Mouse (Mus musculus) ovary, postnatal 10 days (tissue): ENCODE data around the gene Cfdp1.

Experiments used
- DNase-seq: peaks from one replicate; pipeline ENCODE4 v3.0.0; 2022; ENCODE audit warnings: low spot score

The Cfdp1 gene

DNA sequence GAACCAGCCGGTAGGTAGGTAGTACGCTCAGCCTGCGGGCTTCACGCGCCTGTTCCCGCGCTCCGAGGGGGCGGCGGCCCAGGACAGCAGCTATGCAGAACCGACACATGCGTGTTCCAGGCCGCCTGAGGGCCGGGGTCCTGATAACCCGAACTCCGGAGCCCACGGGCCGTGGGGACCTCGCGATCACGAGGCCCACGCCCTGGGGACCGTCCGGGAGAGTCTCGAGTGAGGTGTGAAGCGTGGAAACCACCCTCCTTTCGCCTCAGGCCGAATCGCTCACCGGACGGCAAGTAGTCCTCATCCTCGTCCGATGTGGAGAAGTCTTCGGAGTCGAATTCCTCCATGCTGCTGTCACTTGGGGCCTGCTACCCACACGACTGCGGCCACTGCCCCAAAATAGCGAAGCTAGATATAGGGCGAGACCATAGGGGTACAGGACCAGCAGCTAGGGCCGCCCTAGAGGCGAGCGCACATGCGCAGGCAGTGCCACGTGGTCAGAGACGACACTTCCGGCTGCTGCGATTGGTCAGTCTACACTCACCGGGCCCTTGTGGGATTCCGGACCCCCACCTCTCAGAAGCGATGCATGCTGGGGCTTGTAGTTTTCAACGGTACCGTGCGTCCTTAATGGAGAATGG is at the start of gene Cfdp1:
Gene Cfdp1, minus strand, starts transcription at position 431 of the 641 bp plus-strand sequence.
- peak; percentile 82 for DNase-seq

DNA sequence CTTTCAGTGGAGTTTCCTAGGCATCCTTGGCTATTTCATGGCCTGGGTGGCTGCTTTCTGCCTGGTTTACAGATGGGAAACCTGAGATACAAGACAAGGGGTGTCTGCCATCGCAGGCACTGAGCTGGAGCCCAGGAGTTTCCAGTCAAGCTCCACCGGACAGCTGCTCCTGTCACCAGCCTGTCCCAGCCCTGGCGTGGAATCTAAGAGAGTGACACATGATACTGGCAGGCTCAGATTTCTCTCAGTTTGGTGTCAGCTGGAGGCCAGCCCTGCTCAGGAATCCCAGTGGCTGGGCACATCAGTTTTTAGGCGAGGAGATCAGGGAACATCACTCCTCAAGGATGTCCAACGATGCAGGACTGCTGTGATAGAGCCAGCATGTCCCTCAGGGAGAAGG is 48.0 kb upstream of the Cfdp1 start:
- DNase-seq, result no peak

DNA sequence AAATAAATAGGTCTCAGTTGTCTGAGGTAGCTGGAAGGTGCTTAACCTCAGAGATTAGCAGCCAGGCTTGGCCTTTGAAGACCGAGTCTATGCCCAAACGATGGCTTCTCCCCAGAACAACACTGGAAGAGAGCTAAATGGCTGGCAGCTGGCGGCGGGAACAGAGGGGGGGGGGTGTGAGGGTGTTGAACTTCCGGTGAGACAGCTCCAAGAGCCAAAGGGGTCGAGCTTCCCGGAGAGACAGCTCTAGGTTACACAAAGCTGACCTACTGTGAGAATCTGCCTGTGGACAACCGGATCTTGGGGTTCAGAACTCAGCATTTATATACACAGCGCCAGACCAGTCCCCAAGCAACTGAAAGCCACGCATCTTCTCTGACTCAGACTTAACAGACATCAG is 44.5 kb upstream of the Cfdp1 start:
- DNase-seq, result no peak

DNA sequence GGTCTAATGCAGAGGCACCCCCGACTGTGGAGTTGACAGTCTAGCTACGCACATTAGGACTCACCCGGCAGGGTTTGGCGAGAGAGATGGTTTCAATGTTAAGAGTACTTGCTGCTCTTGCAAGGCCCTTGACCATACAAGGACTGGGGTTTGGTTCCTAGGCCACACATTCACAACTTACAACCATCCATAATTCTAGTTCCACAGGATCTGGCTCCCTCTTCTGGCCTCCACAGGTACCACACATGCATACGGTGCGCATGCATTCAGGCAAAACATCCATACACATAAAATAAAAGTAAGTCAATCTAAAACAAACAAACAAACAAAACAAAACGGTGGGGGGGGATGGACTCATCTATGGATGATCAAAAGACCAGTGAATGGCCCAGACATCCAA is 40.9 kb upstream of the Cfdp1 start:
- DNase-seq, result no peak

DNA sequence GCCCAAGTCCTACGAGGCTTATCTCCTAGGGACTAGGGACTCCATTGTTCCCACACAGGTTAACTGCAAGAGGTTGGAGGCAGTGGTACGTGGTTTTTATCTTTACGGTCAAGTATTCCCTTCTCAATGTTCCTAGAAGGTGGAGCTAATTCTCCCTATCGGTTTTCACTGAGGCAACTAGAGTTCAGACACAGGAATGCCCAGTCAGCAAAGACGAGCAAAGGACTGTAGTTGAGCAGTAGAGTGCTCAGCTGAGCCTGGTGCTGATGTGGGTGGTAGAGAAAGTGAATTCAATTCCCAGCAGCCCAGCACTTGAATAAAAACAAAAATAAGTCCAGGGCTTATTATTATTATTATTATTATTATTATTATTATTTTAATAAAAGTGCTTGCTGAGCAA is 38.5 kb upstream of the Cfdp1 start:
- no peak for DNase-seq

DNA sequence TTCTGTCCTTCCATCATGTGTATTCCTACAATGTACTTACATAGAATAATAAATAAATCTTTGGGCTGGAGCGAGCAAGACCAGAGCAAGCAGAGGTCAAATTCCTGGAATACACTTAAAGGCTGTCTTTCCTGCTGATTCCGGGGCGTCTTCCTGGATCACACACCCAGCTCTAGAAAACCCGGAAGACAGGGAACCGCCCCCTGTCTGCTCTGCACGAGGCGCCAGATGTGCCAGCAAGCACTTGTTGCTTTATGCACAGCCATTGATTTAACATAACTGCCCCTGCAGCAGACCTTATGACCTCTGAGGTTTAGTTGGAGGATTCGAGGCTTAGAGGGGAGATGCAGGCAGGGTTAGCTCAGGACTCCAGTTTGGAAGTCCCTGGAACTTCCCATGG is 37.9 kb upstream of the Cfdp1 start:
- no peak for DNase-seq

DNA sequence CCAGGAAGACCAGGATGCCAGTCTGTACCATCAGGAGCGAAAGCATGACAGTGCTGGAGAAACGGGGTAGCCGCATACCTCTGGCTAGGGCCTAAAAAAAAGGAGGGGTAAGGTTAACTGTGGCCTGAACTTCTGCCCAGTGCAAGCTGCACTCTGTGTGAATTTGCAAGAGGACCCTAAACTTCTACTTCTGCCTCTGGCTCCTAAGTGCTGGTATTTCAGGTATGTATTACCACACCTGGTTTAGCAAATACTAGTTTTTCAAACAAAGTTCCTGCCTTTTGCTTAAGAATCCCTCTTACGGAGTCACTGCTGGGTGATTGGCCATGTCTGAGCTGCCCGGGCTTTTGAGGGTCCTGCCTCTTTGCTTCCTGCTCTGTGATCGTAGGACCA is 36.8 kb upstream of the Cfdp1 start:
- DNase-seq, result no peak

DNA sequence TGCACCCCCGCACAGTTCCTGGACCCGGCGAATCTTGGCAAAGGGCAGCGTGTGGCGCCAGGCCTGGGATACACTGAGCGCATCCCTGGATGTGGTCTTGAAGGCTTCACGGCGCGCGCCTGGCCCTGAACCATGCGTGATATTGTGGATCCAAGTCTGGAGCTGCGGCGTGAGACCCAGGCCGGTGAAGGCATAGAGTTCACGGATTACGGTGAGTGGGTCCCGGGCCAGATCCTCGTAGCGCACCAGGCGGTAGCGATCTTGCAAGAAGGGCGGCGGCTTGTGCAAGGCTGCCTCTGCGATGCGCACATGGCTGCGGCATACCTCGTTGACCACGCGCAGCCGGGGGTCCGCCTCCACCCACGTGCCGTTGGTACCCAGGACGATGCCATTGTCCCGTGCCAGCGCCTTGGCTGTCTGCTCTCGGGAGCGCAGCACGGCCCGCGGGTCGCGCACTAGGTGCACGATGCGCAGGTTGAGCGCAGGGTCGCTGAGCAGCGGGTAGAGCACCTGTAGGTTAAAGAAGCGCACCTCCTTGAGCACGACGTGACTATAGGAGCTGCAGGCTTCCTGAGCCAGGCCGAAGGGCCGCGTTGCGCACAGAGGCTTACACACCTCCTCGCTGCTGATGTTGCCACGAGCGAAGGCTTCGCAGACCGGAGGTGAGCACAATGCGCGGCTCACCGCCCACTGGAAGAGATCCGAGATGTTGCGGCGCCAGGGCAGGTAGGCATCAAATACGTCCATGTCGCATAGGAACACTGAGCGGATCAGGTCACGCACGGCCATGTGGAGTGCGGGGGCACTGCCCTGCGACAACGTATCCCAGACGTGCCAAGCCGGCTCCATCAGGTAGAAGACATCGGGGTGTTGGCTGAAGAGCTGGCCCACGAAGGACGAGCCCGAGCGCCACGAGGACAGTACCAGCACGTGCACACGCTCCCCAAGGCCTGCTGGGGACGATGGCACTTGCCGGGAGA is 36.1 kb upstream of the Cfdp1 start:
- DNase-seq, result no peak

DNA sequence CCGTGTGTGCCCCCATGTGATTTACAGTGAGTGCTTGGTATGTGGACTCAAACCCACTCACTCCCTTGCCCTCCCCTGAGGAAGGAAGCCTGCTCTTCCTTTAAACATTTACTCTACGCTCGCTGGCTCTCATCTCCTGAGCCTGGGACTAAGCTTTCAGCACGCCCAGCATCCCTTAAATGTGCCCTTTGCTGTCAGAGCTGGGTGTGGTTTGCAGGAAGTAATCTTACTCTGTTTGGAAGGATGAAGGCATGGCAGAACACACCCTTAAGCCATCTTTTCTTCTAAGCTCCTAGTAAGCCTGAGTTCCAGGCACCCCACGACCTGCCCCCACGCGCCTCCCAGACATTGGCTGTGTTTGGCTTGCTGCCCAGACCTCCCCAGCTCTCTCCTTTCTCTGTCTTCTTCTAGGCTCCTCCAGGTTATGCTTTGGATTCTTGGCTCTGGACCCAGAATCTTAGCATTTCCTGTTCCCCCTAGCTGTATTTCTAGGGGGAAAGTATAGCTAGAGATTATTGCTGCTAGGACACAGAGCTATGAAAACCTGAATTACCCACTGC is 34.1 kb upstream of the Cfdp1 start:
- no peak for DNase-seq

DNA sequence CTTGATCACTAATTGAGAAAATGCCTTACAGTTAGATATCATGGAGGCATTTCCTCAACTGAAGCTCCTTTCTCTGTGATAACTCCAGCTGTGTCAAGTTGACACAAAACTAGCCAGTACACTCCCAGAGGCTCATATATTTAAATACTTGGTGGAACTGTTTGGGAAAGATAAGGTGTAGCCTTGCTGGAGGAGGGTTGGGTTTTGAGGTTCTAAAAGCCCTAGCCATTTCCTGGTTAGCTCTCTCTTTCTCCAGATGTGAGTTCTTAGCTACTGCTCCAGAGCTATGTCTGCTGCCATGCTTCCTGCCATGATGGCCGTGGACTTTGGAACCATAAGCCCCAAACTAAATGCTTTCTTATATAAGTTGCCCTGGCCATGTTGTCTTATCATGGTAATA is 33.4 kb upstream of the Cfdp1 start:
- no peak for DNase-seq

DNA sequence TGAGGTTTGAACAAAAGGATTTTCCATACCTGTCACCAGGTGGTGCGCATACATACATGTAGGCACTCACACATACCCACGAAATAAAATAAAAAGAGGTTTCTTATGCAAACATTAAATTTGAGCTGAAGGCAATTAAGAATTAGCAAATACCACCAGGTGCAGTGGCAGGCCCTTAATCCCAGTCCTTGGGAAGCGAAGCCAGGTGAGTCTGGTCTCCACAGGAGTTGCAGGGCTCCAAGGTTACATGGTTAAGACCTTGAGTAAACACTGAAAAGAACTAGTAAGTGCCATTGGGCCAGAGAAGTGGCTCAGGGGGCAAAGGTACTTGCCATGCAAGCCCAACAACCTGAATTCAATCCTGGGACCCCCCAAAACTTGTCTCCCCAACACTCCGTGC is 29.5 kb upstream of the Cfdp1 start:
- no peak for DNase-seq

DNA sequence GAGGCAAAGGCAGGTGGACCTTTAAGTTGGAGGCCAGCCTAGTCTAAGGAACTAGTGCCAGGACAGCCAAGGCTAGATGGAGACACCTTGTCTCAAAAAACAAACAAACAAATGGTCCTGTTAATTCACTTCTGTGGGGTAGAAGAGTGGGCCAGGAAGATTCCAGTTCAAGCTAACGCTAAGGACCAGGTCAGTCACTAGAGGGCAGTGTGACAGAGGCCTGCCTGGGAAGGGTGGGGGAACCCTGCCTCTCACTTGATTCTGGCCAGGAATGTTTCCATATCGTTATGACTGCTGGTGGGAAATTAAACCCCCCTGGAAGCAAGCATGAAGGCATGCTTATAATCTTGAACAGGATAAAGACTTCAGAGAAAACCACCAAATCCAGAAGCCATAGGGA is 27.5 kb upstream of the Cfdp1 start:
- no peak for DNase-seq

DNA sequence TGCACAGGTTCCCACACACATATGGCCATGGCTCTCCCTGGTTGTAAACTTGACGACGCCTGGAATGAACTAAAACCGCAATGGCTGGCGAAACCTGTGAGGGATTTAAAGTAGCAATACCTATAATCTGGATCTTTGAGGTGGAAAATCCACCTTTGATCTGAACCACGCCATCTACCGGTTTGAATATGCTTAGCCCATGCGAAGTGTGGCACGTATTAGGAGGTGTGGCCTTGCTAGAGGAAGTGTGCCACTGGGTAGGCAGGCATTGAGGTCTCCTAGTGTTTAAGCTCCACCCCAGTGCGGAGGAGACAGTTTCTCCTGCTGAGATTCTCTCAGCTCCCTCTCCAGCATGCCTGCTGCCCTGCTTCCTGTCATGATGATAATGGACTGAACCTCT is 23.6 kb upstream of the Cfdp1 start:
- DNase-seq, result no peak

DNA sequence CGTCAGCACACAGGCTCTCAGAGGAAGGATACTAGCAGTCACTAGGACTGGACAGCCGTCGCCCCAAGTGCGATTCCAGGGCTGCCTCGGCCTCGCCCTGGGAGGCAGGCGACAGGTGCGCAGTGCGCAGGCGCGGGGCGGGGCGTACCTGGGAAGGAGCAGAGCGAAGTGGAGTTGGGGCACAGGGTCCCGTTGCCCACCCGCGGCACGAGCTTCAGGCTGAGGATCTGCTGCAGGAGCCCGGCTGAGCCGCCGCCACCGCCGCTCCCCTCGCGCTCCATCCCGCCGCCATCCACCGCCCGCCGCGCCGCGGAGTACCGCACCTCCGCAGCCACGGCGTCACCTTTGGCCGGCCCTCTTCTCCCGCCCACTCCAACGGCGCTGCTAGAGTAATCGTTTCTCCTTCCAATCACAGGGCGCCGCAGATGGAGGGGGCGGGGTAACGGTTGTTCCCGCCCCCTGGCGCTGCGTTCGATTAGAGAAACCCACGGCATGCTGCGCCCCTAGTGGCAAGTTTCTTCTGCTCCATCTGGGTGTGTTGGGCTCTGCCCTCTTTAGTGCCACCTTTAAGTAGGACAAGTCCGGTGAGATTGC is 22.4 kb upstream of the Cfdp1 start, which contains the start of gene Tmem170:
Gene Tmem170, minus strand, starts transcription at position 396 of the 594 bp plus-strand sequence.
- peak; percentile 87 for DNase-seq

DNA sequence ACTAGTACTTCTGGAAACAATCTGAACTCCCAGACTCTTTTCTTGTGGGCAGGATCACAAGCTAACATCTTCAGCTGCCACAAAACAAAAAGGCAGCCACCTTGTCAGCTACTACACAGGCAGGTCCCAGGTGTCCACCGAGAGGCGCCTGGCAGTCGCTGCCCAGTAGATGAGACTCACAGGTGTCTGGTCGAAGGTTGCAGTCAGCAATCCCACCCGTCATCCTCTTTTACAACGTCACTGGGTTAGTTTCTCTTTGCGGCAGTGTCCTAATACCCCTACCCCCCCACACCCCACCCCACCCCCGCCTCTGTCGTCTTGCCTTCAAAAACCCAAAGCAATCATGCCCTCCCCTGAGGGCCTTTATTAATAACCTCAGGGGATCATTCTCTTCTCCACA is 21.7 kb upstream of the Cfdp1 start:
- DNase-seq, result no peak

DNA sequence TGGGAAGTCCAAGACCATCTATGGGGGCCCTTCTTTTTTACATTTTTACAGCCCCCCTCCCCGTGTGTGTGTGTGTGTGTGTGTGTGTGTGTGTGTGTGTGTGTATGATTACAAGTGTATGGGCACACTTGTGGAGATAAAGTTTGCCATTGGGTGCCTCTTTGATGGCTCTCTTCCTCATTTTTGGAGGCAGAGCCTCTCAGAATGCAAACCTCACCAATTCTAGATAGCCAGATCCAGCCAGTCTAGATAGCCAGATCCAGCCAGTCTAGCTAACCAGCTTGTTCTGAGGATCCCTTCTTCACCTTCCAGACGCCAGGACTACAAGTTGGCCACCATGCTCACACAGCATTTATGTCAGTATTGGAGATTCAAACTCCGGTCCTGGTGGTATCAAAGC is 17.2 kb upstream of the Cfdp1 start:
- no peak for DNase-seq

DNA sequence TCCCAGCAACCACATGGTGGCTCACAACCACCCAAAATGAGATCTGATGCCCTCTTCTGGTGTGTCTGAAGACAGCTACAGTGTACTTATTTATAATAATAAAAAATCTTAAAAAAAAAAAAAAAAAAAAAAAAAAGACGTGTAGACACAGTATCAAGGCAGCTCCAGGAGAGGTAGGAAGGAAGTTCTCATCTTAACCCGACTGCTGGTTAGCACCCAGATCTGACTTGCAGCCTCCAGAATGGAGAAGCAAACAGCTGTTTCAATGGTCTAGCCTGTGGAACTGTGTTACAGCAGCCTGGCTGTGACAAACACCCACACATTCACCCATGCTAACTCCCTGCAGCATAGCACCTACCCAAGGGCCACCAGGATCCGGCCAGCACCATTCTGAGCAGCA is 16.3 kb upstream of the Cfdp1 start:
- DNase-seq, result no peak

DNA sequence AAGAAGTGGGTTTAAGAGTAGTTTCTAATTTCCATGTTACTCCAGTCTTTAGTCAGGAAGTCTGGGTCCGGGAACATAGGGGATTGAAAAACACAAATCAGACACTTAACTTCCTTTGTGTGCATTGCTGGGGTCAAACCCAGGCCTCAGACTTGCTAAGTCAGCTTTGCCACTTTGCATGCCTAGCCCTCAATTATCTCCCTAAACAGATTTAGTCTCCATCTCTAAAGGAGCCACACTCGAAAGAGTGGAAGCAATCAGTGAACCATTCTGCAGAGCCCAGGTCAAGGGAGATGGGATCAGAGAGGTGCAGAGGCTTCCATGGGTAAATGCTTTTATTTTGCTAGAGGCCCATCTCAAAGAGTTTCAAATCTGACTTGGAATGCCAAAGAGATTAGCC is 14.6 kb upstream of the Cfdp1 start:
- DNase-seq, result no peak

DNA sequence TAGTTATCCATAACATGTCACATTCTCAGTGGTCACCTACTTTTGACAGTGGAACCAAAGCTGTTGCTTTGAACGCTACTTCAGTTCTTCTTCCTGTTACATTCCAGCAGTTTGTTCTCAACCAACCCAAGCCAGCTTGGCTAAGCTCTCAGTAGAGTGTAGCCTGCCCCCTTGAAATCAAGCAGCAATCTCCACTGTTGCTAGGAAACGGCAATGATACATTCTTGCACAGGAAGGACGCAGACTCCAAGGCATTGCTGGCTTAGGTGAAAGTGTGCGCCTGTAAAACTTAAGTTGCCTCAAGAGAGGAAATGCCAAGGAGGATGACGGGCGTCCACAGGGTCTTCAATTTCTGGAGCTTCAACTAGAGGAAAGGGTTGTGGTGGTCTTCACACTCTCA is 11.8 kb upstream of the Cfdp1 start:
- DNase-seq, result no peak

DNA sequence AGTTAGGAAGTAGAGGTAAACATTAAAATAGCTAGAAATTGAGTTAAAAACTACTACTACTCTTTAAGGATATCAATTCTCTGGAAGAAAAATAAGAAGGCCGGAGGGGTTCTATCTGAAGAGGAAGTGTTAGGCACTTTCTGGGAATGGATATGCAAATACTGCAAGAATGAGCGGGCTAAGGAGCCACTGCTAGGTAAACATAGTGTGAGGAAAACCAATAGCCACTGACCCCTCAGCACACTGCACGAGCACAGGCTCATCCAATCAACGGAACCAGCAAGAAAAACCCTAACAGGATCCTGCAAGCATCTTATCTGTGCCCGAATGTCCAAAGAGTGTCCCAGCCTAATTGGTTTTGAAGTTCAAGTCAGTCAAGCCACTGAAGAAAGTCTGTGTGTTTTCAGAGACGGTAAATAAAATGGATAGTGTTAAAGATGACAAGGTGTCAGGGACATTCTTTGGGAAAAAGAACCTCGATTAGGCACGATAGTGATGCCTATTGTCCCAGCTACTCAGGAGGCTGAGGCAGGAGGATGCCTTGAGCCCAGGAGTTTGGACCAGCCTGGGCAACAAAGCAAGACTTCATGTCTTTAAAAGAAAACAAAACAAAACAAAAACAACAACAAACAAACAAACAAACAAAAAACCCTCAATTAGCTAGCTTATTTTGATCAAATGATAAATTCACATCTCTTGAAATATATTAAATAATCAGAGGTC is 11.2 kb upstream of the Cfdp1 start:
- DNase-seq, result no peak

DNA sequence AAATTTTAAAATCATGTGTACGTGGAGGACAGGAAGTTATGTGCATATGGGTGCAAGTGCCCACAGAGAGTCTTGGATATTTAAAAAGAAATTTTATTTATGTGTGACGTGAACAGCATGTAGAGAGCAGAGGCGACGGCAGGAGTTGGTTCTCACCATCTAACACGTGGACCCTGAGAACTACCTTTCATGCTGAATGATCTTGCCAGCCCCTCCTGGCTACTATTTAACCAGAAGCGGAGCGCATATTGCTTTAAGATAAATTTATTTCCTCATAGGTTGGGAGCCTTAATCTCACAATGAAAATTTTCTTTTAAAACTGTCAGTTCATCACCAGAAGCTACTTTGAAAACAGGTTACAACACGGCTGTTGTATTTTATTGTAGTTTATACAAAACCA is 10.6 kb upstream of the Cfdp1 start:
- DNase-seq, result no peak

DNA sequence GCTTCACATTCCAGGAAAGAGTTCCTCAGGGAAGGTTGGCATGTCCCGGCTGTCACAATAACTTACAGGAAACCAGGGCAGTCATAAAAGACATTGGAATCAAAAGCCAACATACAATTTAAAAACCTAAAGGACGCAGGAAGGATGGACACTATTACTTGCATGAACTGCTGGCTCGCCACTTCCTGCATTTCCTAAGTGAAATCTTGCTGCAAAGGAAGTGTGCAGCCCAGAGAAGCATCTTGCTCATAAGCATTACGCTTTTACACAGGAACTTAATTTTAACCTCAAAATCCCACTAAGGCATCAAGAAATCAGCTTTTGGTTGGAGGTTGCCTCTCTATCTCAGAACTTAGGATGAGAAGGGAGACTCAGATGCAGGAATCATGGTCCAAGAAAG is 9.2 kb upstream of the Cfdp1 start:
- no peak for DNase-seq
